Comparison of ENCODE assay signal across 7 mouse cellular contexts in genomic region chr8:111801456-111801855, GRCm38 (mm10). TPM values are rescaled to one million over a fixed set of nuclear protein-coding genes. Genes with fewer than 3 reads are reported as not detected.
A peak's percentile ranks its signal among the peaks of the same experiment; 100 is the strongest.
DNase-seq lines count a peak whose midpoint lies in the region; ATAC-seq and TF ChIP-seq lines count a peak whose summit lies in the region.

No protein-coding gene starts in this region.

- H3K9ac ChIP-seq in kidney, embryonic 15.5 days: no peak overlapping the region

- H3K9me3 ChIP-seq in kidney, embryonic 15.5 days (replicated peaks): no peaks in the 10 kb centered on the region
- H3K9me3 ChIP-seq in embryonic facial prominence, embryonic 10.5 days: no peaks in the 10 kb centered on the region

- no peak for TF ChIP-seq CTCF in Patski (IDR thresholded peaks at IDR 0.05)

- POLR2A ChIA-PET in Patski (lab: Charles Lee): interaction anchor here (0.6 kb wide), 1 partner anchor 17 kb away, joined by 3 read pairs; no protein-coding TSS in a partner anchor

- H3K4me2 ChIP-seq in kidney, embryonic 15.5 days: no peak overlapping the region

- no peak for DNase-seq in kidney, adult 11 months
- no peak for DNase-seq in Patski (ENCODE audit: low read depth, low spot score)
- peak; percentile 30 for DNase-seq in embryonic facial prominence, embryonic 10.5 days (ENCODE audit: low spot score)
- peak; percentile 52 for DNase-seq in kidney, postnatal 10 days
- DNase-seq in frontal cortex, postnatal 25 days (ENCODE audit: low spot score in 2 of 2): no peak
- no peak for DNase-seq in thymus, postnatal 36 days

- H3K27ac ChIP-seq in kidney, embryonic 15.5 days: peak overlapping the region; percentile 89
- H3K27ac ChIP-seq in embryonic facial prominence, embryonic 10.5 days (replicated peaks): no peak overlapping the region

- H3K4me1 ChIP-seq in kidney, embryonic 15.5 days: peaks cover 38% of the 10 kb centered on the region
- peaks cover 20% of the 10 kb centered on the region for H3K4me1 ChIP-seq in embryonic facial prominence, embryonic 10.5 days

- H3K4me3 ChIP-seq in kidney, embryonic 15.5 days (replicated peaks): no peak overlapping the region
- H3K4me3 ChIP-seq in embryonic facial prominence, embryonic 10.5 days: no peak overlapping the region

- WGBS in kidney, embryonic 15.5 days: 21% methylated on average over 6 of the region's 6 CpGs
- WGBS in embryonic facial prominence, embryonic 10.5 days: 28% methylated on average over 6 of the region's 6 CpGs

- peaks cover 27% of the 10 kb centered on the region for H3K36me3 ChIP-seq in kidney, embryonic 15.5 days
- peaks cover 50% of the 10 kb centered on the region for H3K36me3 ChIP-seq in embryonic facial prominence, embryonic 10.5 days (replicated peaks)

- in situ Hi-C loops in Patski (cut with MboI; ENCODE audit: low pct_unique_long_range_greater_than_20kb): no loop called here

- H3K27me3 ChIP-seq in kidney, embryonic 15.5 days: no peaks in the 10 kb centered on the region
- H3K27me3 ChIP-seq in Patski: no peaks in the 10 kb centered on the region
- H3K27me3 ChIP-seq in embryonic facial prominence, embryonic 10.5 days (replicated peaks; ENCODE audit: low read depth, poor library complexity, severe bottlenecking): no peaks in the 10 kb centered on the region

- CTCF ChIA-PET in Patski (lab: Charles Lee): no interaction called here

- ATAC-seq in kidney, embryonic 15.5 days (replicated peaks; ENCODE audit: low FRiP score): 0 out of 2 replicates have a peak, but pooled peaks have one; percentile 47
- peak; percentile 26 for ATAC-seq in Patski

RNA-seq across cellular contexts. Expression of gene Cfdp1, which starts 52.6 kb away (rescaled TPM):
- polyA plus RNA-seq in kidney, embryonic 15.5 days (2015; fragmentation: Nextera tagmentation; extraction: Ambion mirVana): 226 and 233 TPM in 2 replicates
- polyA plus RNA-seq in Patski (2021): 179 TPM
- polyA plus RNA-seq in embryonic facial prominence, embryonic 10.5 days (2016; fragmentation: Nextera tagmentation; extraction: Ambion mirVana): 225 and 237 TPM in 2 replicates

RNA-seq across cellular contexts. Expression of gene Bcar1, which starts 57.8 kb away (rescaled TPM):
- polyA plus RNA-seq in kidney, embryonic 15.5 days (2015; fragmentation: Nextera tagmentation; extraction: Ambion mirVana): 45.7 and 53.8 TPM in 2 replicates
- polyA plus RNA-seq in Patski (2021): 156 TPM
- polyA plus RNA-seq in embryonic facial prominence, embryonic 10.5 days (2016; fragmentation: Nextera tagmentation; extraction: Ambion mirVana): 61.1 and 62.4 TPM in 2 replicates

Comparison
In these comparisons a context has a peak if more than half of its experiments do, and no peak if none do; other contexts are left out.
1. DNase-seq: peak in embryonic facial prominence, embryonic 10.5 days (single experiment) and kidney, postnatal 10 days (single experiment); none in kidney, adult 11 months (single experiment), Patski (single experiment), frontal cortex, postnatal 25 days (0 of 2) and thymus, postnatal 36 days (0 of 2).